Mouse (Mus musculus) spleen, adult 18-20 months (tissue): Measurements from ENCODE around the gene Rarres2.

Experiments used
- DNase-seq, 2 experiments: peaks; one replicate each; pipeline ENCODE4 v3.0.0; 2022; ENCODE audit warnings: mixed read lengths in 2 of 2

Gene Rarres2

GRCm38 (mm10) chr6:48578736-48579135, 6.1 kb upstream of the Rarres2 start:
- DNase-seq = no peak

DNA sequence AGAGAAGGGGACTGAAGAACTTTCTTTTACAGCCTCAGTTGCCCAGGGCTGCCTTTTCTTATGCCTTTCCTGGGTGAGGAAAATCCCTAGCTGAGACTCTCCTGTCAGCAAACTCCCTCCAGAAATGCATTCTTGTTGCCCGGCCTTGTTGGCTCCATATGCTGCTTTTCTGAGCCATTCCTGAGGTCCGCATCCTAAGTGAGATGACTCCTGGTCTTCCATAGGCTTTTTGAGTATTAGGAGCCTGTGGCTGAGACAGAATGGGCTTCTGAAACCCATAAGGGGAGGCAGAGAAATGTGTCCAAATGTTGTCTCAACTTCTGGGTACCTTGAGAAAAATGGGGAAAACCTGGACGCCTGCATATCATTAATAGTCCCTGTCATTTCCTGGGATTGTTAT, 1.4 kb upstream of the Rarres2 start:
- no peak for DNase-seq

- DNase-seq = no peak
Measured at GRCm38 (mm10) chr6:48573280-48573679, 691 bp upstream of the Rarres2 start.

GRCm38 (mm10) chr6:48572014-48572413, 575 bp downstream of the Rarres2 start:
- no peak for DNase-seq

GRCm38 (mm10) chr6:48569065-48569807, 3.4 kb downstream of the Rarres2 start:
- no peak for DNase-seq

DNA sequence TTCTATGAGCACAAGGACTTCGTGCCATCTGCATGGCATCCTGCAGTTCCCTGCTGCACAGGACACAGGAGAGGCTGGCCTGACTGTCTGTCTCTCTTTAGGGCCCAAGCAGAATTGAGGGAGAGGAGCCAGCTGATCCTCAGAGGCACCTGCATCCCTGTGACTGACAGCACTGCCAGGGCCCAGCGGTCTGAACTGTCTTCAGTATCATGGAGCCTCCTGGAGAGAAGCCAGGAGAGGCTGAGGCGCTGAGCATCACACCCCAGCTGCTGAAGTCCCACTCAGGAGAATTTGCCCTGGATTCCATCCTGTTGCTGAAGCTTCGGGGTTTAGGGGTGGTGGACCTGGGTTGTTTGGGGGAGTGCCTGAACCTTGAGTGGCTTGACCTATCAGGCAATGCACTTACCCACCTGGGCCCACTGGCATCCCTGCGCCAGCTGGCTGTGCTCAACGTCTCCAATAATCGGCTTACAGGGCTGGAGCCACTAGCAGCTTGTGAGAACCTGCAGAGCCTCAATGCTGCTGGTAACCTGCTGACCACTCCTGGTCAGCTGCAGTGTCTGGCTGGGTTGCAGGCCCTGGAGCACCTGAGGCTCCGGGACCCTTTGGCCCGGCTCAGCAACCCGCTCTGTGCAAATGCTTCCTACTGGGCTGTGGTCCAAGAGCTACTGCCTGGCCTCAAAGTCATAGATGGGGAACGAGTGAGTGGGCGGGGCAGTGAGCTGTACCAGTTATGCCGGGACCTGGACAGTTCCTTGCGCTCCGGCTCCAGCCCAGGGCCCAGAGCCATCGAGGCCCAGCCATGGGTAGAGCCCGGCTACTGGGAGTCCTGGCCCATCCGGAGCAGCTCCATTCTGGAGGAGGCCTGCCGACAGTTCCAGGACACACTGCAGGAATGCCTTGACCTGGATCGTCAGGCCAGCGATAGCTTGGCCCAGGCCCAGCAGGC, 4.3 kb downstream of the Rarres2 start:
- DNase-seq = no peak

- no peak for DNase-seq
Measured at GRCm38 (mm10) chr6:48566312-48566711, 6.3 kb downstream of the Rarres2 start.

- DNase-seq = no peak
Measured at GRCm38 (mm10) chr6:48565693-48566310, 6.8 kb downstream of the Rarres2 start.

DNA sequence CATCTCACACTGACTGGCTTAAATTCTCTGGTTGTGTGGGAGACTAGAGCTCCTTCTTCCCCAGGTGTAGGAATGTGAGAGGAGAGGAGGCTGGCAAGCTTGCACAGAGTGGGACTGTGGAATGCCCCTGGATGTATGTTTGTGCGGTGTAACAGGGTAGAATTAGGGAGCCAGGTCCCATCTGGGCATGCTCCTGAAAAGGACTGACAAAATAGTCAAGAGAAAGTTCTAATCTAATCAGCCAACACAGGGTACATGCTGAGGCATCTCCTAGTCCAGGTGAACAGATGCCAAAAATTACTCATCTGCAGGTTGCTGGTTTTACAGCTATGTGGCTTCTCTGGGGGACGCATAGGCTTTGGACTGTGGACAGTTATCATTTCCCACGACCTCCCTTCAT, 16.6 kb downstream of the Rarres2 start:
- no peak for DNase-seq

DNA sequence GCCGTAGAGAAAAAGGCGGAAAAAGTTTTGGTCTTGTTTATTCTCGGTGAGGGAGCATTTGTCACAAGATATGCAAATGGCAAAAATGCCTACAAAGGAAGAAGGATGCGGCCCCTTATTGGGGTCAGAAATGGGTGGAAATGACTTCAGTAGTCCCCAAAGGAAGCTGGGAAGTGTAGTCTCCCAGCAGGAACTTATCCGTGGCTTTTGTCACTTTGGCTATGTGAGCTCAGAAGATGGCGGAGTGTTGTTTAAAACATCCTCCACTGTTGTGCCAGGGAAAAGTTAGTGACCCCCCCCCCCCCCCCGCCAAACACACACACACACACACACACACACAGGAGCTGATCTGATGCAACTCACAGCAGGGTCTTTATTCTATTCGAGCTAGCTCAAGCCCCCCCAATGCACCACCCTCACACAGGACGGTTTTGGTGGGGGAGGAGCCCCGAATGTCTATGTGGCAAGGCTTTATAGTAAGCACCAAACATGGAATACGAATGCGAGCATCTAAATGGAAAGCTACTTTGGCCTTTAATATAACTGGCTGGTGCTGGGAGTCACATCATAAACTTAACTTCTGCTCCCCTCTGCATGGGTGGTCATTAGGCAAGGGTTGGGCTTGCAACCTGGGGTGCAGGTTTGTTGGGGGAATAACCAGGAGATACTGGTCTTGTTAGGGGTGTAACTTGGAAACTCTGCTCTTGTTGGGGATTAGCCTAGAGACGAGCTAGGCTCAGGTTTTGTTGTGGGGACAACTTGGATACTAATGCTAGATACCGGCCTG, 17.3 kb downstream of the Rarres2 start:
- no peak for DNase-seq

DNA sequence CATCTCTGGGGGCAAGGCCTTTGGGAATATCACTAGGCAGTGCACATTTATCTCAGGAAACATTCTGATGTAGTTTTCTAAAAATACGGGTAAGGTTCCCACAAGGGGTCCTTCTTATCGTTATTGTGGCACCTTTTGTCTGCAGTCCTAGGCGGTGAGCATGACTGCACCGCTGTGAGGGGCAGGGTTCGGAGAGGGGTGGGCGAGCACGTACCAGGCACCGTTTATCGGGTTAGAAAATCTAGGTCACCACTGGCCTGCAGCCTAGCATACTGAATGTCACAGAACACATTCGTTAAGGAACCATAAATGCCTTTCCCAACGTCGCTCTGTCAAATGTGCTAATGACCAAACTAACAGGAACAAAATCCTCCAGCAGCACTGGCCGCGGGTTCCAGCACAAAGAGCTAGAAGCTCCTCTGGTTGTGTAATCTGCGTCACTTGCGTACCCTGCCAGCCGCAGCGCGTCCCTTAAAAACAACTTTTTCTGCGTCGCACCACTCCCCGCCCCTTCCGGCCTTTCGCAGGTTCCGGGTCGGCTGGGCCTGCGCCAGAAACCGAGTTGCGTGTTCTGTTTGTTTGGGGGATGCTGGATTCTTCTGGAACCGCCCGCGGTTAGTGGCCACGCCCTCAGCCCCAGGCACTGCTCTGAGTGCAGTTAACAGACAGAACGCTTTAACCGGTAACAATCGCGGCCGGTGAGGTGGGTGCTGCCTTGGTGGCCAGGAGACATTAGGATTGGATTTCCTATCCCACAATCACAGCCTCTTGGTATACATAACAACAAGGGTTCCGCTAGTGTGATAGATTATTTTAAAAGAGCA, 18.1 kb downstream of the Rarres2 start, which contains the start of gene Lrrc61:
Lrrc61 (plus strand) TSS at position 517 of the 824 bp plus-strand sequence.
- peak; percentile 85 to 88 for DNase-seq

GRCm38 (mm10) chr6:48553819-48554218, 18.8 kb downstream of the Rarres2 start:
- DNase-seq = no peak

GRCm38 (mm10) chr6:48552918-48553317, 19.7 kb downstream of the Rarres2 start:
- no peak for DNase-seq

DNA sequence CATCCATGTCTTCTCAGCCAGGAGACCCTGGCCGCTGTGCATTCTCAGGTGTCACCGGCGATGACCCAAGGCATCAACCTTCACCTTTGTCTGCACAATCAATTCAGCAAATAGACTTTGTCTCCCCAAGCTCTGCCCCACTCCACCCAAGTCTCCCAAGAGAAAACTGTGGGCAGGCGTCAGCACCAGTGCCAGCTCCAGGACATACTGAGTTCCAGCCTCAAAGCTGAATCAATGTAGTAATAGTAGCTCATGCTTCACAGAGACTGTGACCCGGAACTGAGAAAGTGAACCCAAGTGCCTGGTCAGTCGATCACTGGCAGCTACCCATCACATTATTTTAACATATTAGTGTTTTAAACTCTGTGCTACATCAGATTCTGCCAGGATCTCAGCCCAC, 24.3 kb downstream of the Rarres2 start:
- DNase-seq = no peak

GRCm38 (mm10) chr6:48546858-48547257, 25.7 kb downstream of the Rarres2 start:
- DNase-seq = no peak

DNA sequence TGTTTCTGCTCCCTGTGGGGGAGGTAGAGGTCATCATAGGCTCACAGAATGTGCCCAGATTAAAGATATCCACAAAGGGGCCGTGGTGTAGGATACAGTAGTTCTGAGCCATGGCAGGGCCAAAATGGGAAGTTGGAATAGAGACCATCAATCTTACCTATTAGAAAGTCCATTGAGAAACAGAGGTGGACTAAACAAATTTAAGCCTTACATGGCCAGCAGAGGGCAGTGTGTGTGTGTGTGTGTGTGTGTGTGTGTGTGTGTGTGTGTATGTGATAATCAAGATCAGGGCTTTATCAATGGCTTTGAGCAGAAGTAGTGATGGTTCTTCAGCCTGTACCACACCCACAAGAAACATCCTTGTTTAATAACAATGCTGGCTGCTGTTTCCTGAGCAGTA, 26.3 kb downstream of the Rarres2 start:
- DNase-seq = peak in 1 of 2 experiments; percentile 40

DNA sequence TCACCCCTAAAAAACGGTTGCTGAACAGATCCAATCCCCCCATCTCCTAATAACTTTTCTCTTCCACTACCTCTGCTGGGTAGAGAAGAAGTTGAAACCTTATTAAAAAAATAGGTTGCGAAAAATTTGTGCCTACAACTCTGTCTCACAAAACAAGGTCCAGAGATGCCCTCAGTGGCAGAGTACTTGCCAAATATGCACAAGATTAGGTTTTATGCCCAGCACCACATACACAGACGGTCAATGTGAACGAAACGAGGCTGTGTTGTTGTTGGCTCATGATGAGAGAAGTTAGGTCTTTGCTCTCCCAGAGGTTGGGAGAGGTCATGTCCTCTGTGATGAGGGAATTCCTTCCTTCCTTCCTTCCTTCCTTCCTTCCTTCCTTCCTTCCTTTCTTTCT, 27.3 kb downstream of the Rarres2 start:
- DNase-seq = no peak

- no peak for DNase-seq
Measured at GRCm38 (mm10) chr6:48542631-48543030, 30.0 kb downstream of the Rarres2 start.

DNA sequence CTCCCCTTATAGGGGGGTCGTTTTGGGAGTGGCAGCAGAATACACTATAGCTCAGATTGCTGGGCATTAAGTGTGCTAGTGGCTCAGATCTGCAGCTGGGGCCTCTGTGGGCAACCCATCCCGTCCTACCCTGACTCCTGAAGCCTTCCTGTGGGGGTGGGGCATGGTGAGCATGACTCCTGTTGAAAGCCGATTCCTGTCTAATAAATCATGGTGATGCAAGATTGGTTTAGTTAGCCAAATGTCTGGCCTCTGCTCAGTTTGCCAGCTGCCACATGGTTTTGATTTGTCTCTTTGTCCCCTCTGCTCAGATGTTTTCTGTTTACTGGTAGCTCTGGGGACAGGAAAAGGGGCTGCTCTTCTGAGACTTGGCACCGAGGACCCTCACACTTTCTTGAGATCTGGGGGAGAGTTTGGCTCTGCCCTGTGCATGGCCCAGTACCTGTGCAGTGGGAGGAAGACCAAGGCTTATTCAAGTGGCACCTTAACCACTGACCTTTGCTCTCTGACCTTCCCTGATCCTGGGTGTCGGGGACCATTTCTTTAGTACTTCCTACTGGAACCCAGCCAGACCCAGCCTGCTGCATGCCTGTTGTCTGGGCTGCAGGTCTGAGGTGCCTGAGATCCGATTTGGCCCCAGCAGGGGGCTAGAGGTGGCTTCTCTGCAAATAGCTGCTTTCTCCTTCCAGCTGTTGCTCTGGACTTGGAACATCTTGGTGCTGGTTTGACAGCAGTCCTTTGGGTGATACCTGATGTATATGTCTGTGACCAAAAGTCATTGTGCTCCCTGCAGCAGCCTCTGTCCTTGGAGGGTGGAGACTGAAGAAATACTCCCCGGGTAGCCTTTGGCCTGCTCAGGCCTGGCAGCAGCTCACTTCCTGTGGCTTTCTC, 30.8 kb downstream of the Rarres2 start:
- DNase-seq = no peak

- no peak for DNase-seq
Measured at GRCm38 (mm10) chr6:48540721-48541120, 31.9 kb downstream of the Rarres2 start.

GRCm38 (mm10) chr6:48539860-48540259, 32.7 kb downstream of the Rarres2 start:
- DNase-seq = no peak
